In genomic region chr1:163910343-163910742, GRCm38 (mm10) we compare ENCODE assay signal across 8 mouse cellular contexts. TPM values are rescaled to one million over a fixed set of nuclear protein-coding genes. Genes with fewer than 3 reads are reported as not detected.
DNase-seq lines count a peak whose midpoint lies in the region; ATAC-seq and TF ChIP-seq lines count a peak whose summit lies in the region.

No protein-coding gene starts in this region.

- H3K36me3 ChIP-seq in G1E (replicated peaks): peaks cover 2% of the 10 kb centered on the region
- H3K36me3 ChIP-seq in hindbrain, embryonic 15.5 days: no peaks in the 10 kb centered on the region

- peak; percentile 88 for TF ChIP-seq CTCF in layer of hippocampus, adult 2 months (conservative IDR thresholded peaks at IDR 0.05)
- peak; percentile 34; the same call in 1 of the 2 replicates for TF ChIP-seq CTCF in G1E (IDR thresholded peaks at IDR 0.05; ENCODE audit: low read depth, low read length)

- WGBS in hindbrain, embryonic 15.5 days: 10% methylated on average over 2 of the region's 2 CpGs

- no peak overlapping the region for H3K4me3 ChIP-seq in layer of hippocampus, adult 2 months
- H3K4me3 ChIP-seq in G1E (ENCODE audit: low read depth, low read length): no peak overlapping the region
- no peak overlapping the region for H3K4me3 ChIP-seq in hindbrain, embryonic 15.5 days

- no peaks in the 10 kb centered on the region for H3K27me3 ChIP-seq in G1E (ENCODE audit: insufficient read depth, low read length)
- no peaks in the 10 kb centered on the region for H3K27me3 ChIP-seq in hindbrain, embryonic 15.5 days

- no peak overlapping the region for H3K4me2 ChIP-seq in hindbrain, embryonic 15.5 days

- DNase-seq in layer of hippocampus, adult 2 months (ENCODE audit: low spot score in 2 of 2): peak; percentile 14 to 46
- no peak for DNase-seq in layer of hippocampus, postnatal 36 days
- DNase-seq in G1E (ENCODE audit: low spot score): peak; percentile 13
- peak; percentile 43 for DNase-seq in c-Kit-positive CD71-negative TER-119-negative erythroid progenitor cells, embryonic 14.5 days (ENCODE audit: low read depth)
- peak; percentile 79 for DNase-seq in mesoderm, embryonic 11.5 days (ENCODE audit: low read depth, low spot score)
- no peak for DNase-seq in right cerebral cortex, adult 18-20 months
- no peak for DNase-seq in testis, postnatal 10 days (ENCODE audit: low spot score)

- peak; percentile 59 for ATAC-seq in G1E (ENCODE audit: extremely low read depth, insufficient number of reproducible peaks, low FRiP score, poor library complexity, severe bottlenecking)
- 0 out of 2 replicates have a peak, but pooled peaks have one; percentile 54 for ATAC-seq in hindbrain, embryonic 15.5 days (ENCODE audit: low FRiP score, low read depth)

- H3K27ac ChIP-seq in layer of hippocampus, adult 2 months: no peak overlapping the region
- H3K27ac ChIP-seq in hindbrain, embryonic 15.5 days (replicated peaks): no peak overlapping the region

- H3K9ac ChIP-seq in hindbrain, embryonic 15.5 days: no peak overlapping the region

- H3K4me1 ChIP-seq in G1E (ENCODE audit: insufficient read depth, low read depth, low read length): peaks cover 19% of the 10 kb centered on the region
- H3K4me1 ChIP-seq in hindbrain, embryonic 15.5 days (replicated peaks): no peaks in the 10 kb centered on the region

- no peaks in the 10 kb centered on the region for H3K9me3 ChIP-seq in G1E (replicated peaks)
- H3K9me3 ChIP-seq in hindbrain, embryonic 15.5 days: no peaks in the 10 kb centered on the region

RNA-seq across cellular contexts. Expression of gene Scyl3, which starts 18.6 kb away (rescaled TPM):
- 10 to 100 TPM; 22.1 to 22.9 TPM for total RNA-seq in layer of hippocampus, adult 2 months (2021)
- 10 to 100 TPM; 18.6 to 22.6 TPM for total RNA-seq in layer of hippocampus, postnatal 36 days (2021)
- total RNA-seq in G1E (2014; fragmentation: Nextera tagmentation) (61.2 and 69.3 TPM in 2 replicates), G1E (2017) (43.2 and 52.6 TPM in 2 replicates)
- polyA plus RNA-seq in G1E (2012): 10.6 and 10.7 TPM in 2 replicates
- polyA plus RNA-seq in hindbrain, embryonic 15.5 days (2015; fragmentation: Nextera tagmentation; extraction: Ambion mirVana): 14.5 and 16.9 TPM in 2 replicates

Comparison
In these comparisons a context has a peak if more than half of its experiments do, and no peak if none do; other contexts are left out.
1. DNase-seq: peak in layer of hippocampus, adult 2 months (2 of 2), G1E (single experiment), c-Kit-positive CD71-negative TER-119-negative erythroid progenitor cells, embryonic 14.5 days (single experiment) and mesoderm, embryonic 11.5 days (single experiment); none in layer of hippocampus, postnatal 36 days (0 of 2), right cerebral cortex, adult 18-20 months (single experiment) and testis, postnatal 10 days (single experiment).